Comparison of ENCODE assay signal across 8 mouse cellular contexts in genomic region chr9:118478839-118479507, GRCm38 (mm10). TPM values are rescaled to one million over a fixed set of nuclear protein-coding genes. Genes with fewer than 3 reads are reported as not detected.
DNase-seq lines count a peak whose midpoint lies in the region; ATAC-seq and TF ChIP-seq lines count a peak whose summit lies in the region.

No protein-coding gene starts in this region.

- TF ChIP-seq CTCF in forebrain, postnatal 0 days (IDR thresholded peaks at IDR 0.05; ENCODE audit: low read depth), result peak; percentile 51

- H3K9me3 ChIP-seq in forebrain, postnatal 0 days (ENCODE audit: low read length), result no peaks in the 10 kb centered on the region
- H3K9me3 ChIP-seq in midbrain, embryonic 15.5 days, result no peaks in the 10 kb centered on the region

- DNase-seq in right cerebral cortex, postnatal 14 days, result peak; percentile 34
- no peak for DNase-seq in right cerebral cortex, postnatal 36 days (ENCODE audit: low spot score in 2 of 2)
- DNase-seq in cerebellum, adult 11 months, result peak; percentile 44
- peak; percentile 27 for DNase-seq in forebrain, postnatal 0 days
- peak; percentile 58 to 67 for DNase-seq in kidney, postnatal 4 days
- no peak for DNase-seq in layer of hippocampus, adult 9-11 months
- no peak for DNase-seq in left cerebral cortex, postnatal 36 days (ENCODE audit: low spot score in 2 of 2)

- 3% methylated on average over 82 of the region's 87 CpGs for WGBS in forebrain, postnatal 0 days
- under 1% methylated on average over 82 of the region's 87 CpGs for WGBS in midbrain, embryonic 15.5 days

- intact Hi-C loops in left cerebral cortex, postnatal 36 days (cut with DNase I), result no loop called here

- no peaks in the 10 kb centered on the region; the same call in 1 of the 2 replicates for H3K4me1 ChIP-seq in forebrain, postnatal 0 days (ENCODE audit: insufficient read depth)
- H3K4me1 ChIP-seq in midbrain, embryonic 15.5 days, result peaks cover 32% of the 10 kb centered on the region

- no peaks in the 10 kb centered on the region for H3K36me3 ChIP-seq in forebrain, postnatal 0 days (ENCODE audit: insufficient read depth)
- no peaks in the 10 kb centered on the region for H3K36me3 ChIP-seq in midbrain, embryonic 15.5 days (replicated peaks)

- H3K4me2 ChIP-seq in forebrain, postnatal 0 days (ENCODE audit: low read depth), result peak overlapping the region; percentile 55
- H3K4me2 ChIP-seq in midbrain, embryonic 15.5 days, result peak overlapping the region; percentile 52

- ATAC-seq in forebrain, postnatal 0 days, result peak; percentile 60
- ATAC-seq in midbrain, embryonic 15.5 days (replicated peaks), result no peak; the same call in 1 of the 2 replicates

- peak overlapping the region; percentile 37 for H3K4me3 ChIP-seq in forebrain, postnatal 0 days (ENCODE audit: low read depth, low read length)
- H3K4me3 ChIP-seq in midbrain, embryonic 15.5 days, result peak overlapping the region; percentile 33

- H3K27me3 ChIP-seq in forebrain, postnatal 0 days (ENCODE audit: insufficient read depth, low read length), result peaks cover 64% of the 10 kb centered on the region
- peaks cover 71% of the 10 kb centered on the region for H3K27me3 ChIP-seq in midbrain, embryonic 15.5 days (replicated peaks)

- 0 out of 2 replicates have a peak overlapping the region, but pooled peaks have one; percentile 4 for H3K27ac ChIP-seq in forebrain, postnatal 0 days (ENCODE audit: low read depth, low read length)
- H3K27ac ChIP-seq in midbrain, embryonic 15.5 days, result no peak overlapping the region

- peak overlapping the region; percentile 28; the same call in 1 of the 2 replicates for H3K9ac ChIP-seq in forebrain, postnatal 0 days
- no peak overlapping the region; the same call in 1 of the 2 replicates for H3K9ac ChIP-seq in midbrain, embryonic 15.5 days

RNA-seq across cellular contexts. Expression of gene Eomes, which starts 1.0 kb away (rescaled TPM):
- total RNA-seq in forebrain, postnatal 0 days (2014; rRNA removed), result 9.2 and 11.8 TPM in 2 replicates
- polyA plus RNA-seq in forebrain, postnatal 0 days (2015; fragmentation: Nextera tagmentation; extraction: Ambion mirVana), result 4.8 and 4.9 TPM in 2 replicates
- 1.6 and 3.0 TPM in 2 replicates for polyA plus RNA-seq in midbrain, embryonic 15.5 days (2015; fragmentation: Nextera tagmentation; extraction: Ambion mirVana)
- total RNA-seq in left cerebral cortex, postnatal 36 days (2021), result under 1 TPM in 1 of 2 experiments, not detected in 1; 0.32 TPM

RNA-seq across cellular contexts. Expression of gene Golga4, which starts 27.1 kb away (rescaled TPM):
- 42.5 and 51.6 TPM in 2 replicates for total RNA-seq in forebrain, postnatal 0 days (2014; rRNA removed)
- polyA plus RNA-seq in forebrain, postnatal 0 days (2015; fragmentation: Nextera tagmentation; extraction: Ambion mirVana), result 13.1 and 23.9 TPM in 2 replicates
- polyA plus RNA-seq in midbrain, embryonic 15.5 days (2015; fragmentation: Nextera tagmentation; extraction: Ambion mirVana), result 49.9 and 51.3 TPM in 2 replicates
- 100 to 1,000 TPM in 1 of 2 experiments, 10 to 100 TPM in 1; 84.1 to 116 TPM for total RNA-seq in left cerebral cortex, postnatal 36 days (2021)

Comparison
In these comparisons a context has a peak if more than half of its experiments do, and no peak if none do; other contexts are left out.
1. DNase-seq: peak in right cerebral cortex, postnatal 14 days (single experiment), cerebellum, adult 11 months (single experiment), forebrain, postnatal 0 days (single experiment) and kidney, postnatal 4 days (2 of 2); none in right cerebral cortex, postnatal 36 days (0 of 2), layer of hippocampus, adult 9-11 months (single experiment) and left cerebral cortex, postnatal 36 days (0 of 2).